Mouse (Mus musculus): ENCODE measurements around the gene Daam1. TPM values are rescaled to one million over a fixed set of nuclear protein-coding genes. Genes with fewer than 3 reads are reported as not detected.

The Daam1 gene
- total RNA-seq, 2 experiments from 2014 or later, result 64.9 to 69.3 TPM

DNA sequence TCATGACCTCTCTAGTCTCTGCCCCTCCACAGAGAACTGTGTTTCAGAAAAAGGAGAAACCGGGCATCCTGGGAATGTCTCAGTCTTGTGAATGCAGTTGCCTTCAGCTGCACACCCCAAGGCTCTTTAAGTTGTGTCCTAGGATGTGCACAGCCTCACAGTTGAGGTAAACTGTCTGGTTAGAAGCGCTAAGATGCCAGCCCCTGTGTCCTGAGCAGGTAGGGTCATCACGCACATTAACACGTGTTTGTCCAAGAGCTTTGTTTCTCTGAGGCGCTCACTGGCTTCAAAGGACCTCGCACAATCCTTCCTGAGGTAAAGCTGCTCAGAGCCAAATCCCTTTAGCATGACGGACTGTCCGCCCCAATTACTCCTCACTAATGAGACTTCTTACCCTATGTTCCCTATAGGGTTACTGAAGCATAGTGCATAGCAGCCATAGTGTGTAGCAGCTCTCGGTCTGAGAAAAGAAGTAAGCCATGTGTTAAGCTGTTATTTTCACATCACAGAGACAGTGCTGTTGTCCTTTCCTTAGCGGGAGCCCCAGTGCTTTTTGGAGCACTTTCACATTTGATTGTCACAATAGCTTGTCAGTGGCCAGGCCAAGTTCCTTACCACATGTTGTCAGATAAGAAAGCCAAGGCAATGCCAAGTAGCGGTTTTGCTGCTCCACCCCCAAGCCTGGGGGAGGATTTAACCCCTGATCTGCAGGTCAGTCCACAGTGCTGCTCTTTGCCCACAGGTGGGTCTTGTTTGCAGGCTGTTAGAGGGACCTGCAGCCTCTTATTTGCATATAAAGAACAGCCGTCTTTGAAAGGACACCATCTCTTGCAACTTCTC is 147.9 kb downstream of the Daam1 start:
- no peak for DNase-seq (ENCODE audit: low spot score in 2 of 2)
- TF ChIP-seq CTCF (conservative IDR thresholded peaks at IDR 0.05), result no peak
- Histone ChIP-seq H3K4me3 (no peak overlapping the region), H3K27ac (peak overlapping the region; percentile 41; the same call in 1 of the 2 replicates)

- no peak for TF ChIP-seq CTCF (conservative IDR thresholded peaks at IDR 0.05)
- no peak for DNase-seq (ENCODE audit: low spot score in 2 of 2)
- Histone ChIP-seq H3K4me3 (no peak overlapping the region), H3K27ac (peak overlapping the region; percentile 84; the same call in 1 of the 2 replicates)
Measured at GRCm38 (mm10) chr12:71980166-71980565, 149.3 kb downstream of the Daam1 start.

GRCm38 (mm10) chr12:71980746-71981145 is 149.9 kb downstream of the Daam1 start:
- no peak for TF ChIP-seq CTCF (conservative IDR thresholded peaks at IDR 0.05)
- no peak overlapping the region for H3K4me3 ChIP-seq
- peak overlapping the region; percentile 84 for H3K27ac ChIP-seq
- no peak for DNase-seq (ENCODE audit: low spot score in 2 of 2)

DNA sequence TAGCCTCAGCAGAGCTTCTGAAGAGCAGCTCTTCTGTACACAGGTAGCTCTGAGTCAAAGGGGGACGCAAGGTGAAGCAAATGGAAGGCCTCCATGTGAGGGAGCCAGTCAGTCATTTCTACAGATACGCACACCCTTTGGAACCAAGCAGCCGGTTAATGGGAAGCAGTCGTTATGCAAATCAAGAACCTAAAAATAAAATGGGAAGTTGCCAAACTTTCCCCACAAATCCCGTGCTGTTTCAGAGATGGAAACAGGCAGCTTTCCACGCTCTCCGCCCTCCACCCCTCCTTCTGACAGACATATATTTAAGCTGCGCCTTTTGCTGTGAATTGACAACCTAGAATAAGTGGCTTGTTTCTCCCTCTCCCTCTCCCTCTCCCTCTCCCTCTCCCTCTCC is 150.4 kb downstream of the Daam1 start:
- TF ChIP-seq CTCF (conservative IDR thresholded peaks at IDR 0.05), result no peak; the same call in 1 of the 2 replicates
- peak; percentile 63 to 65 for DNase-seq (ENCODE audit: low spot score in 2 of 2)
- peak overlapping the region; percentile 84 for H3K27ac ChIP-seq
- H3K4me3 ChIP-seq, result no peak overlapping the region

DNA sequence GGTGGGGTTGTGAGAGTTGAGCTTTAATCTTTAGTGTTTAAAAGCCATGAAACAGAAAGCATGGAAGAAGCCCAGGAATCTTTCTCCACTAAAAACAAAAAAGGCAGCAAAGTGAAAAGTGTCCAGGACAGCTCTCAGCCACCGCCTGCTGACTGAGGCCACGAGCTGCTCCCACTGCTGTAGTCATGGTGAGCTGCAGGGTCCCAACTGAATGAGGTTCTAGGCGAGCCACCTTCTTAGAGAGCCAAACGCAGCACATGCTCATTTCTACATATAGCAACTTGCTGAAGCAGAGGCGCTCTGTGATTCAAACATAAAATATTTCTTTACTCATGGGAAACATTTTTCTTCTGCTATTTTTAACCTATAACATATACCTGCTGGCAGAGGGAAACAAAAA is 150.9 kb downstream of the Daam1 start:
- H3K4me3 ChIP-seq, result no peak overlapping the region
- peak overlapping the region; percentile 77 for H3K27ac ChIP-seq
- no peak for TF ChIP-seq CTCF (conservative IDR thresholded peaks at IDR 0.05)
- DNase-seq (ENCODE audit: low spot score in 2 of 2), result no peak

- no peak for DNase-seq (ENCODE audit: low spot score in 2 of 2)
- H3K27ac ChIP-seq, result no peak overlapping the region
- no peak for TF ChIP-seq CTCF (conservative IDR thresholded peaks at IDR 0.05)
- no peak overlapping the region for H3K4me3 ChIP-seq
Measured at GRCm38 (mm10) chr12:71983102-71983715, 152.3 kb downstream of the Daam1 start.

- no peak for DNase-seq (ENCODE audit: low spot score in 2 of 2)
- H3K4me3 ChIP-seq, result no peak overlapping the region
- TF ChIP-seq CTCF (conservative IDR thresholded peaks at IDR 0.05), result no peak
- H3K27ac ChIP-seq, result no peak overlapping the region
Measured at GRCm38 (mm10) chr12:71987161-71987560, 156.3 kb downstream of the Daam1 start.

DNA sequence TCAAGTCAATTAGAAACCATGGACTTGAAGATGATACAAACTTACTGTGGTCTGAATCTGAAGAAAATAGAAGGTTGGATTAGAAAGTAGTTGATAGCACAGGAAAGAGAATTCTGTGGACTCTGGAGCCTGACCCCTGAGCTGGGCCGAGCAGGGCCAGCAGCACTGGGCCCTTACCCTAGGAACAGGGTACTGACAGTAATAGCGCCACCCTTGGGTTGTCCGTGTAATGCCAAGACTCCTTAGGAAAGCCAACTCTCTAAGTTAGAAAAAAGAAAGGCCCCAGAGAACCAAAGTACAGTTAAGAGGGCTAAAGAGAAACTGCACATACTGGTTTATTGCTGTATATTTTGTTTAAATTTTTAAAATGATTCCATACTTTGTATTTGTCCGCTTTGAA is 157.0 kb downstream of the Daam1 start:
- DNase-seq (ENCODE audit: low spot score in 2 of 2), result no peak

GRCm38 (mm10) chr12:71989596-71989995 is 158.7 kb downstream of the Daam1 start:
- no peak overlapping the region for H3K27ac ChIP-seq
- no peak overlapping the region for H3K4me3 ChIP-seq
- DNase-seq (ENCODE audit: low spot score in 2 of 2), result no peak
- TF ChIP-seq CTCF (conservative IDR thresholded peaks at IDR 0.05), result no peak

More for the DNA sequence above, 157.0 kb downstream of the Daam1 start:
- Histone ChIP-seq H3K4me3 (no peak overlapping the region), H3K27ac (no peak overlapping the region)
- peak; percentile 70 for TF ChIP-seq CTCF (conservative IDR thresholded peaks at IDR 0.05)

- Histone ChIP-seq H3K27ac (no peak overlapping the region), H3K4me3 (no peak overlapping the region)
- no peak for TF ChIP-seq CTCF (conservative IDR thresholded peaks at IDR 0.05)
- no peak for DNase-seq (ENCODE audit: low spot score in 2 of 2)
Measured at GRCm38 (mm10) chr12:71992599-71993210, 161.8 kb downstream of the Daam1 start.

- Histone ChIP-seq H3K27ac (peak overlapping the region; percentile 70), H3K4me3 (no peak overlapping the region)
- peak in 1 of 2 experiments; percentile 45 for DNase-seq (ENCODE audit: low spot score in 2 of 2)
- TF ChIP-seq CTCF (conservative IDR thresholded peaks at IDR 0.05), result no peak
Measured at GRCm38 (mm10) chr12:71995831-71996230, 165.0 kb downstream of the Daam1 start.

DNA sequence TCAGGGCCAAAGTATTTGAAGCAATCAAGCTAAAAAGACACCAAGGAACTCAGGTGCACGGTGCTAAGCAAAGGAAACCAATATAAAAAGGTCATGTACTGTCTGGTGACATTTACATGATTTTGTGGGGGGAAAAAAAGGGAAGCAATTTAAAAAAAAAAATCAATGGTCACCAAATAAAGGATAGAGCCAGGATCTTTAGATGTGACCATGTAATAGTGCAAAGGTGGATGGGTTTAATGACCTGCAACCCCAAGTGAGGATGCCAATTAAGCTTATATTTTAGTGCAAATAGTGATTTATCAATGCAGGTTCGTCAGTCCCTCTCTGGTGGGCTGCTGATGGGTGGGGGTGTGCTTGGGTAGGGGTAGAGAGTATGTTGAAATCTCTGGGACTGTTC is 166.0 kb downstream of the Daam1 start:
- TF ChIP-seq CTCF (conservative IDR thresholded peaks at IDR 0.05), result no peak
- no peak overlapping the region for H3K4me3 ChIP-seq
- H3K27ac ChIP-seq, result peak overlapping the region; percentile 70; the same call in 1 of the 2 replicates
- DNase-seq (ENCODE audit: low spot score in 2 of 2), result no peak

DNA sequence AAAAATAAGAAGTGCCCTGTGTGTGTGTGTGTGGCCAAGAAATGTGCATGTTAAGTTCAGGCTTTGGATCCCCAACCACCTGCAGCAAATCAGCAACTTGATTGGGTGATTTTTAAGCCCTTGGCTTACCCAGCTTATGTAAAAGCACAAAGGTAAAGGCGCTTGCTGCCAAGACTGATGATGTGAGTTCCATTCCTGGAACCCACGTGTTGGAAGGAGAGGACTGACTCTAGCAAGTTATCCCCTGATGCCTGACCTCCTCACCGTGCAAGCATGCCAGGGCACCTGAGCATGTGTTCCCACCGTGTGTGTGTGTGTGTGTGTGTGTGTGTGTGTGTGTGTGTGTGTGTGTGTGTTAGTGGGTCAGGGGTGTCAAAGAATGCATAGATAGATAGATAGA is 166.5 kb downstream of the Daam1 start:
- DNase-seq (ENCODE audit: low spot score in 2 of 2), result no peak
- H3K4me3 ChIP-seq, result no peak overlapping the region
- no peak overlapping the region for H3K27ac ChIP-seq
- no peak for TF ChIP-seq CTCF (conservative IDR thresholded peaks at IDR 0.05)

Data from layer of hippocampus, adult 2 months (tissue).